Mouse (Mus musculus) liver, embryonic 15.5 days (tissue): Measurements from ENCODE around the gene Fbxw2. TPM values are rescaled to one million over a fixed set of nuclear protein-coding genes. Genes with fewer than 3 reads are reported as not detected.

Source experiments
- polyA plus RNA-seq: library from polyadenylated mRNA; unstranded; fragments of >200 nt; fragmentation: Nextera tagmentation; extraction: Ambion mirVana; gene quantifications from 2 replicates; pipeline ENCODE4 v1.2.1, GENCODE M21; 2015

Fbxw2 gene
- polyA plus RNA-seq, 1 experiment from 2014 or later = 57.5 TPM

Other genes with a start within 250 kb of the Fbxw2 start
- 79.9 and 89.4 TPM in 2 replicates for gene Gapvd1, start 71.1 kb downstream of the Fbxw2 start, polyA plus RNA-seq
- 509 TPM in 2 replicates for gene Hspa5, start 54.3 kb downstream of the Fbxw2 start, polyA plus RNA-seq
- gene Rabepk, start 26.4 kb downstream of the Fbxw2 start, polyA plus RNA-seq = 20.1 and 22.3 TPM in 2 replicates
- not detected in 2 replicates for gene Gm34653, start 6.7 kb upstream of the Fbxw2 start, polyA plus RNA-seq
- gene Cutal, start 48.1 kb upstream of the Fbxw2 start, polyA plus RNA-seq = 8.2 and 8.4 TPM in 2 replicates
- gene Psmd5, start 48.7 kb upstream of the Fbxw2 start, polyA plus RNA-seq = 67.5 and 71.5 TPM in 2 replicates
- 1.5 and 1.8 TPM in 2 replicates for gene Phf19, start 87.7 kb upstream of the Fbxw2 start, polyA plus RNA-seq
- gene Traf1, start 135.5 kb upstream of the Fbxw2 start, polyA plus RNA-seq = 0.29 and 0.61 TPM in 2 replicates
- 43.9 and 55.8 TPM in 2 replicates for gene Hc, start 235.1 kb upstream of the Fbxw2 start, polyA plus RNA-seq